9 mouse cellular contexts compared by ENCODE assay signal in the genomic region with DNA sequence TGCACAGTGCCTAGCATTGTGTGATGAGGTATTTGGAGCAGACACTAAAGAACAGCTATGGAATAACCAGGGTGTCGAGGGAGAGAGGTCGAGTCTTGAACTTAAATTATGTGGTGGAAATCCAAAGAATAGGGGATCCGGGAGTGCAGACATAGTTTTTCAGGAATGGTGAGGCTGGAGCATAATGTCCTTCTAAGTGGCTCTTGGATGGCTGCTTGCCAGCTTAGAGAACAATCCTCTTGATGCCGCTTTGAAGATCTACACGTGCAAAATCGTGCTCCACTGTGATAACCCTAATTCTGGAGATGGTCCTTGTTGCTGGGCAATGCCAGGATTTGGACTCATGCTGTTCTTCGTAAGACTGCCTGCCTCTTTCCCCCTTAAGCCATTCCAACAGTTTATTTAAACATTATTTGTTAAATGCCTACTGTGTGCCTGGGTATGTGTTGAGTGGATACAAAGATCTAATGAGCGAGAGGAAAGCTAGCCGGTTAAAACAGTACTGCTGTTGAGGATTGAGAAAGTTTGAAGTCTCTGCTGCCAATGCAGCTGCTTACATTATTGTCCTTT. TPM values are rescaled to one million over a fixed set of nuclear protein-coding genes. Genes with fewer than 3 reads are reported as not detected.
DNase-seq lines count a peak whose midpoint lies in the region; ATAC-seq lines count a peak whose summit lies in the region.
"Had no signal": no experiment of that assay in that cellular context is flagged by ENCODE, and none has a peak within 500 bp of the region (broad histone marks: within the 10 kb centered on the region; RNA-seq: fewer than 3 reads in every experiment).

No protein-coding gene starts in this region.

- peak overlapping the region; percentile 92 for H3K4me2 ChIP-seq in forebrain, embryonic 15.5 days (replicated peaks)
- H3K4me2 ChIP-seq in midbrain, embryonic 14.5 days (ENCODE audit: low read length): peak overlapping the region; percentile 99

- H3K36me3 ChIP-seq in forebrain, embryonic 15.5 days: no peaks in the 10 kb centered on the region
- H3K36me3 ChIP-seq in midbrain, embryonic 14.5 days (ENCODE audit: control insufficient read depth, insufficient read depth, low read length): no peaks in the 10 kb centered on the region

- intact Hi-C loops in left cerebral cortex, postnatal 14 days (cut with DNase I): no loop called here
- intact Hi-C loops in left cerebral cortex, postnatal 10 days (cut with DNase I): loop anchor here (5.0 kb wide), 1 partner anchor 713 kb away; no protein-coding TSS in a partner anchor

- peak; percentile 26 to 27 for DNase-seq in left cerebral cortex, postnatal 14 days (ENCODE audit: low spot score in 2 of 2)
- DNase-seq in left cerebral cortex, postnatal 10 days (ENCODE audit: extremely low spot score in 1 of 2, low spot score in 2 of 2): no peak
- DNase-seq in cerebellum, postnatal 25 days: peak; percentile 25 to 38
- DNase-seq in midbrain, embryonic 14.5 days: peak; percentile 55
- DNase-seq in layer of hippocampus, postnatal 14 days (ENCODE audit: low spot score in 2 of 2): no peak
- no peak for DNase-seq in gastrocnemius, postnatal 4 days (ENCODE audit: low spot score in 2 of 2)
- DNase-seq: thymus, adult 18-20 months had no signal

- H3K27me3 ChIP-seq in forebrain, embryonic 15.5 days: peaks cover 33% of the 10 kb centered on the region
- peaks cover 31% of the 10 kb centered on the region for H3K27me3 ChIP-seq in midbrain, embryonic 14.5 days (ENCODE audit: control insufficient read depth, insufficient read depth, low read length)

- H3K27ac ChIP-seq in forebrain, embryonic 15.5 days (replicated peaks): no peak overlapping the region
- no peak overlapping the region for H3K27ac ChIP-seq in midbrain, embryonic 14.5 days (replicated peaks; ENCODE audit: low read depth, low read length)

- ATAC-seq in forebrain, embryonic 15.5 days (replicated peaks): no peak
- ATAC-seq in midbrain, embryonic 14.5 days (ENCODE audit: low FRiP score, low TSS enrichment): no peak

- 30% methylated on average over 9 of the region's 9 CpGs for WGBS in forebrain, embryonic 15.5 days
- 39% methylated on average over 9 of the region's 9 CpGs for WGBS in midbrain, embryonic 14.5 days

- peak overlapping the region; percentile 59 for H3K4me3 ChIP-seq in forebrain, embryonic 15.5 days
- peak overlapping the region; percentile 69 for H3K4me3 ChIP-seq in midbrain, embryonic 14.5 days (replicated peaks; ENCODE audit: low read depth, low read length)
- H3K4me3 ChIP-seq: myocyte had no signal

- H3K9ac ChIP-seq in forebrain, embryonic 15.5 days (replicated peaks): peak overlapping the region; percentile 51; the same call in 1 of the 2 replicates
- peak overlapping the region; percentile 64 for H3K9ac ChIP-seq in midbrain, embryonic 14.5 days (replicated peaks; ENCODE audit: low read length)

- no peaks in the 10 kb centered on the region for H3K9me3 ChIP-seq in forebrain, embryonic 15.5 days
- no peaks in the 10 kb centered on the region for H3K9me3 ChIP-seq in midbrain, embryonic 14.5 days (ENCODE audit: control insufficient read depth, low read length)

- H3K4me1 ChIP-seq in forebrain, embryonic 15.5 days: peaks cover 23% of the 10 kb centered on the region
- H3K4me1 ChIP-seq in midbrain, embryonic 14.5 days (ENCODE audit: control insufficient read depth, insufficient read depth, low read length): peaks cover 13% of the 10 kb centered on the region

RNA-seq across cellular contexts. Expression of a gene that starts 1.3 kb away (rescaled TPM):
- 10 to 100 TPM; 89.4 to 90.2 TPM for total RNA-seq in left cerebral cortex, postnatal 14 days (2021)
- total RNA-seq in left cerebral cortex, postnatal 10 days (2021): 10 to 100 TPM; 91.9 to 95.5 TPM
- polyA plus RNA-seq in forebrain, embryonic 15.5 days (2015; fragmentation: Nextera tagmentation; extraction: Ambion mirVana): 1.0 and 1.4 TPM in 2 replicates
- polyA plus RNA-seq in midbrain, embryonic 14.5 days (2014; fragmentation: Nextera tagmentation; extraction: Ambion mirVana): 2.9 and 7.8 TPM in 2 replicates
- 10 to 100 TPM; 69.4 to 83.3 TPM for total RNA-seq in layer of hippocampus, postnatal 14 days (2021)
- total RNA-seq in gastrocnemius, postnatal 4 days (2021): under 1 TPM; 0.31 to 0.37 TPM
- polyA plus RNA-seq: myocyte had no signal

RNA-seq across cellular contexts. Expression of a gene that starts 40.2 kb away (rescaled TPM):
- total RNA-seq in left cerebral cortex, postnatal 14 days (2021): 10 to 100 TPM; 28.1 to 32.4 TPM
- 10 to 100 TPM; 30.7 to 42.1 TPM for total RNA-seq in left cerebral cortex, postnatal 10 days (2021)
- polyA plus RNA-seq in forebrain, embryonic 15.5 days (2015; fragmentation: Nextera tagmentation; extraction: Ambion mirVana): 12.9 and 14.4 TPM in 2 replicates
- 24.4 and 27.9 TPM in 2 replicates for polyA plus RNA-seq in midbrain, embryonic 14.5 days (2014; fragmentation: Nextera tagmentation; extraction: Ambion mirVana)
- total RNA-seq in layer of hippocampus, postnatal 14 days (2021): 10 to 100 TPM; 26.8 to 32.6 TPM
- total RNA-seq in gastrocnemius, postnatal 4 days (2021): 10 to 100 TPM; 11.0 to 11.4 TPM

Comparison
In these comparisons a context has a peak if more than half of its experiments do, and no peak if none do; other contexts are left out.
1. DNase-seq: peak in left cerebral cortex, postnatal 14 days (2 of 2), cerebellum, postnatal 25 days (2 of 2) and midbrain, embryonic 14.5 days (single experiment); none in left cerebral cortex, postnatal 10 days (0 of 2), layer of hippocampus, postnatal 14 days (0 of 2) and gastrocnemius, postnatal 4 days (0 of 2).
2. RNA of a gene that starts 1.3 kb away (total RNA-seq): 91.9 to 95.5 TPM in left cerebral cortex, postnatal 10 days, 89.4 to 90.2 TPM in left cerebral cortex, postnatal 14 days and 69.4 to 83.3 TPM in layer of hippocampus, postnatal 14 days; 0.31 to 0.37 TPM in gastrocnemius, postnatal 4 days; every median in the first group is over 10 times any median in the second.